23 mouse cellular contexts compared by ENCODE assay signal in genomic region chr4:40264321-40264720, GRCm38 (mm10). TPM values are rescaled to one million over a fixed set of nuclear protein-coding genes. Genes with fewer than 3 reads are reported as not detected.
DNase-seq lines count a peak whose midpoint lies in the region; ATAC-seq and TF ChIP-seq lines count a peak whose summit lies in the region.
"Had no signal": no experiment of that assay in that cellular context is flagged by ENCODE, and none has a peak within 500 bp of the region (broad histone marks: within the 10 kb centered on the region; RNA-seq: fewer than 3 reads in every experiment).

No protein-coding gene starts in this region.

- no peak overlapping the region for H3K9ac ChIP-seq in lung, postnatal 0 days (replicated peaks; ENCODE audit: low read depth)
- H3K9ac ChIP-seq: embryonic facial prominence, embryonic 12.5 days; forebrain, embryonic 13.5 days; forebrain, embryonic 15.5 days; forebrain, postnatal 0 days had no signal

- no peak for ATAC-seq in lung, postnatal 0 days
- ATAC-seq: CD4-positive, CD25-positive, alpha-beta regulatory T cell, adult 4 months; forebrain, embryonic 13.5 days; forebrain, embryonic 15.5 days; forebrain, postnatal 0 days had no signal

- H3K9me3 ChIP-seq in lung, postnatal 0 days (ENCODE audit: low read length), result no peaks in the 10 kb centered on the region
- H3K9me3 ChIP-seq: embryonic facial prominence, embryonic 10.5 days; embryonic facial prominence, embryonic 12.5 days; forebrain, embryonic 13.5 days; forebrain, embryonic 15.5 days; G1E had no signal

- no peak for TF ChIP-seq EP300 in lung, postnatal 0 days (IDR thresholded peaks at IDR 0.05)

- peaks cover 11% of the 10 kb centered on the region; the same call in 1 of the 2 replicates for H3K4me1 ChIP-seq in lung, postnatal 0 days (ENCODE audit: insufficient read depth, low read depth, low read length)
- H3K4me1 ChIP-seq in lung, adult 2 months (ENCODE audit: control insufficient read depth, insufficient read depth, low read length), result peaks cover 4% of the 10 kb centered on the region

- no peak overlapping the region for H3K27ac ChIP-seq in lung, postnatal 0 days (ENCODE audit: low read length)
- H3K27ac ChIP-seq: embryonic facial prominence, embryonic 10.5 days; embryonic facial prominence, embryonic 12.5 days; forebrain, embryonic 13.5 days; forebrain, embryonic 15.5 days had no signal

- no peak for TF ChIP-seq POLR2A in lung, adult 2 months (IDR thresholded peaks at IDR 0.05; ENCODE audit: borderline replicate concordance, extremely low read depth, low read depth, low read length)

- WGBS in lung, postnatal 0 days, result 43% methylated on average over 1 of the region's 1 CpGs
- 43% methylated on average over 1 of the region's 1 CpGs for WGBS in lung, adult 2 months

- peaks cover 27% of the 10 kb centered on the region for H3K36me3 ChIP-seq in lung, postnatal 0 days (ENCODE audit: insufficient read depth, low read length)

- H3K4me2 ChIP-seq in lung, postnatal 0 days (replicated peaks; ENCODE audit: low read depth, low read length), result no peak overlapping the region
- H3K4me2 ChIP-seq: embryonic facial prominence, embryonic 12.5 days; forebrain, embryonic 13.5 days; forebrain, embryonic 15.5 days had no signal

- no peak overlapping the region for H3K4me3 ChIP-seq in lung, postnatal 0 days (ENCODE audit: low read depth, low read length)
- H3K4me3 ChIP-seq in lung, adult 2 months (replicated peaks; ENCODE audit: extremely low read depth, low read depth, low read length), result no peak overlapping the region
- H3K4me3 ChIP-seq: embryonic facial prominence, embryonic 10.5 days; embryonic facial prominence, embryonic 12.5 days; forebrain, embryonic 13.5 days; forebrain, embryonic 15.5 days had no signal

- no peak for TF ChIP-seq CTCF in lung, postnatal 0 days (IDR thresholded peaks at IDR 0.05)
- TF ChIP-seq CTCF in lung, adult 2 months (IDR thresholded peaks at IDR 0.05; ENCODE audit: insufficient read depth, low read length), result no peak

- peak; percentile 72 for DNase-seq in lung, postnatal 0 days (ENCODE audit: low spot score)
- DNase-seq in lung, adult 2 months, result no peak
- DNase-seq in lung, postnatal 14 days, result peak; percentile 26
- DNase-seq in lung, postnatal 36 days, result peak; percentile 50
- DNase-seq in c-Kit-positive CD71-positive TER-119-positive erythroid progenitor cells, embryonic 14.5 days (ENCODE audit: low spot score), result no peak
- DNase-seq in frontal cortex, postnatal 25 days (ENCODE audit: low spot score in 2 of 2), result no peak
- DNase-seq: adrenal gland, adult 2 months; adrenal gland, postnatal 10 days; adrenal gland, postnatal 25 days; B cell, adult 2 months; cerebellum, adult 11-12 months; cerebellum, adult 2 months; cerebellum, adult 9-10 months; cerebellum, postnatal 10 days; cerebellum, postnatal 25 days; forebrain, postnatal 0 days had no signal

- no peaks in the 10 kb centered on the region for H3K27me3 ChIP-seq in lung, postnatal 0 days (replicated peaks; ENCODE audit: insufficient read depth, low read length)
- H3K27me3 ChIP-seq: CH12.LX; embryonic facial prominence, embryonic 12.5 days; forebrain, embryonic 13.5 days; forebrain, embryonic 15.5 days had no signal

RNA-seq across cellular contexts. Expression of gene Smim27, which starts 5.1 kb away (rescaled TPM):
- polyA plus RNA-seq in lung, postnatal 0 days (2015; fragmentation: Nextera tagmentation; extraction: Ambion mirVana), result 45.6 and 57.1 TPM in 2 replicates
- 15.2 and 22.2 TPM in 2 replicates for polyA plus RNA-seq in lung, adult 2 months (2012; rRNA removed)

RNA-seq across cellular contexts. Expression of gene Topors, which starts 5.3 kb away (rescaled TPM):
- polyA plus RNA-seq in lung, postnatal 0 days (2015; fragmentation: Nextera tagmentation; extraction: Ambion mirVana), result 25.4 and 27.9 TPM in 2 replicates
- 4.0 and 5.3 TPM in 2 replicates for polyA plus RNA-seq in lung, adult 2 months (2012; rRNA removed)

RNA-seq across cellular contexts. Expression of gene Ndufb6, which starts 14.9 kb away (rescaled TPM):
- polyA plus RNA-seq in lung, postnatal 0 days (2015; fragmentation: Nextera tagmentation; extraction: Ambion mirVana), result 207 and 222 TPM in 2 replicates
- 58.8 and 59.3 TPM in 2 replicates for polyA plus RNA-seq in lung, adult 2 months (2012; rRNA removed)

RNA-seq across cellular contexts. Expression of gene Ddx58, which starts 24.7 kb away (rescaled TPM):
- polyA plus RNA-seq in lung, postnatal 0 days (2015; fragmentation: Nextera tagmentation; extraction: Ambion mirVana), result 15.3 and 18.1 TPM in 2 replicates
- 14.0 and 21.8 TPM in 2 replicates for polyA plus RNA-seq in lung, adult 2 months (2012; rRNA removed)

Comparison
In these comparisons a context has a peak if more than half of its experiments do, and no peak if none do; other contexts are left out.
1. DNase-seq: peak in lung, postnatal 0 days (single experiment), lung, postnatal 14 days (single experiment) and lung, postnatal 36 days (single experiment); none in lung, adult 2 months (single experiment), c-Kit-positive CD71-positive TER-119-positive erythroid progenitor cells, embryonic 14.5 days (single experiment) and frontal cortex, postnatal 25 days (0 of 2).